Mouse (Mus musculus) cerebellum, adult 2 months (tissue): Measurements from ENCODE around the gene Spata32.

Experiments
- CTCF ChIP-seq: fragments of 200-500 bp; IDR thresholded peaks from 2 replicates; pipeline ENCODE4 v1.5.1; 2011; ENCODE audit warnings: low read depth, mild to moderate bottlenecking, control low read depth, low read length, moderate library complexity, borderline replicate concordance; ENCODE audit not compliant: insufficient read depth
- POLR2A ChIP-seq: fragments of 200-500 bp; IDR thresholded peaks from 2 replicates; pipeline ENCODE4 v1.6.1; 2011; ENCODE audit warnings: low read length, control low read depth, borderline replicate concordance; ENCODE audit not compliant: insufficient read depth

- TF ChIP-seq CTCF (no peak), POLR2A (no peak)
These were observed 45.0 kb downstream of the Spata32 start for GRCm38 (mm10) chr11:103173041-103173770.
